Mouse (Mus musculus) small intestine, adult 2 months (tissue): ENCODE data around the gene Wnt7a. TPM values are rescaled to one million over a fixed set of nuclear protein-coding genes. Genes with fewer than 3 reads are reported as not detected.

ENCODE experiments used
- H3K27ac ChIP-seq: fragments of 200-500 bp; 2 replicates; pipeline ENCODE4 v1.5.1; 2012; ENCODE audit warnings: low read depth, low read length, control low read depth, inconsistent platforms; ENCODE audit not compliant: insufficient read depth
- H3K27me3 ChIP-seq: fragments of 200-500 bp; 2 replicates; pipeline ENCODE4 v1.6.1; 2012; ENCODE audit warnings: mild to moderate bottlenecking, moderate library complexity, low read length, inconsistent platforms; ENCODE audit not compliant: control insufficient read depth, insufficient read depth
- H3K36me3 ChIP-seq: fragments of 200-500 bp; 2 replicates; pipeline ENCODE4 v1.6.1; 2012; ENCODE audit warnings: mild to moderate bottlenecking, low read length, control low read depth, inconsistent platforms; ENCODE audit not compliant: control insufficient read depth, insufficient read depth
- H3K4me1 ChIP-seq: fragments of 200-500 bp; 2 replicates; pipeline ENCODE4 v1.6.1; 2012; ENCODE audit warnings: low read length, inconsistent platforms, mixed read lengths; ENCODE audit not compliant: control insufficient read depth, insufficient read depth, insufficient read length
- H3K4me3 ChIP-seq: fragments of 200-500 bp; 2 replicates; pipeline ENCODE4 v1.5.1; 2012; ENCODE audit warnings: low read depth, mild to moderate bottlenecking, control low read depth, inconsistent platforms, low read length, moderate library complexity
- CTCF ChIP-seq: fragments of 200-500 bp; IDR thresholded peaks from 2 replicates; pipeline ENCODE4 v1.5.1; 2012; ENCODE audit warnings: low read depth, mild to moderate bottlenecking, control low read depth, inconsistent platforms, low read length, moderate library complexity, mixed read lengths; ENCODE audit not compliant: insufficient replicate concordance, insufficient read length; ENCODE audit errors: extremely low read depth
- POLR2A ChIP-seq: fragments of 200-500 bp; IDR thresholded peaks from 2 replicates; pipeline ENCODE4 v1.6.1; 2012; ENCODE audit warnings: low read depth, mild to moderate bottlenecking, control low read depth, inconsistent platforms, low read length, moderate library complexity
- WGBS: fragments of 180-500 bp; shearing (Covaris S2); methylation state at CpG from one replicate; pipeline ENCODE4 v1.1.7; 2018; 5-methylcytosine and 5-hydroxymethylcytosine counted together
- polyA plus RNA-seq: library from polyadenylated mRNA; depleted of rRNA; stranded (reverse); fragments of >200 nt; gene quantifications from 2 replicates; pipeline ENCODE4 v1.2.3, GENCODE M21; 2012

Wnt7a gene
- polyA plus RNA-seq, 1 experiment, result not detected

DNA sequence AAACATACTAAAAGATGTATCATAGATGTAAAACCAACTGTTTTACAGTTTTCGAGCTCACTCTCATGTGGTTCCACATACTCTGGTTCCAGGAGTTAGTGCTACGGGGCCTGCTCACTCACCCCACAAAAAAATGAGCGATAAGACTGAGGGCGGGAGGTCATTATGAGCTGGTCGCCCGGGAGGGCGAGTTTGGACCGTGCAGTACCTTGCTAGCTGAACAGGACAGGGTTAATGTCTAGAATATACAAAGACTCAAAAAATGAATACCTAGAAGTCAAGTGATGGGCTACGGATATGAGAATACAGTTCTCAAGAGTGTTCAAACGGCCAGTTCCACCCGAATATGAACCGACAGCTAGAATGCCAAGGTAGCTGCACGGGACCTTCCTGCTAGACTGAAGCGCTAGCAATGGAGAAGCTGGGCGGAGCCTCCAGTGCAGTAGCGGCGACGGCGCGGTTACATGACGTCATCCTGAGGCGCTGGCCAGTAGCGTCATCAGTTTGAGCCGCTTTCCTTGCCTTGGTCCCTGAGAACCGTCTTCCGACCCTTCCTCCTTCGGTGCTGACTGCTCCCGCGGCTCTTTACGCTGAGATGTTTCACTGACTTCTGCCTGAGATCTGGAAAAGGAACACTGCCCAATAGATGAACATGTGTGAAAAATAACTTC is 29.4 kb upstream of the Wnt7a start:
- peak overlapping the region; percentile 63; the same call in 1 of the 2 replicates for H3K27ac ChIP-seq
- H3K36me3 ChIP-seq, result no peaks in the 10 kb centered on the region
- TF ChIP-seq POLR2A (peak; percentile 68; the same call in 1 of the 2 replicates), CTCF (no peak)
- WGBS, result 2% methylated on average over 30 of the region's 30 CpGs
- peak overlapping the region; percentile 70 for H3K4me3 ChIP-seq
- peaks cover 5% of the 10 kb centered on the region; the same call in 1 of the 2 replicates for H3K4me1 ChIP-seq
- H3K27me3 ChIP-seq, result no peaks in the 10 kb centered on the region; the same call in 1 of the 2 replicates

DNA sequence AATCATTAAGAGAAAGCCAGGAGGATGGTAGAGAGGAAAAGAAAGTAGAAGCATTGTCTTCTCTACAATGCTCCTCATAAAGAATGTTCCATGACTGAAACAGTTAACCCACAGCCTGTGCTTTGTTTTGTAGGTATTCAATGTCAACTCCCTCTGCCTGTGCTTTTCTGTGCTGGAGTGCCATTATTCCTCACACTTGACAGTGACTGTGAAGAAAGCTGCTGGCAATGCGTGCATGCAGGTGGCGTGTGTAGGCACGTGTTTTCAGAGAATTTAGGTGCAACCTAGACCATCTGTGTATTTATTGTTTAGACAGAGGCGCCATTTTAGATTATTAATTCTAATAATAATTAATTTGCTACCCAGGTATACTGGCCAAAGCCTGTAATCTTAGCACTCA is 13.0 kb upstream of the Wnt7a start:
- TF ChIP-seq POLR2A, result no peak
- no peak for TF ChIP-seq CTCF

GRCm38 (mm10) chr6:91421629-91422028 is 10.5 kb upstream of the Wnt7a start:
- H3K27ac ChIP-seq, result no peak overlapping the region
- H3K36me3 ChIP-seq, result no peaks in the 10 kb centered on the region
- WGBS, result 63% methylated on average over 4 of the region's 4 CpGs
- H3K4me3 ChIP-seq, result no peak overlapping the region
- H3K4me1 ChIP-seq, result peaks cover 3% of the 10 kb centered on the region; the same call in 1 of the 2 replicates
- TF ChIP-seq CTCF (no peak), POLR2A (no peak)
- H3K27me3 ChIP-seq, result no peaks in the 10 kb centered on the region

More for the DNA sequence above, 13.0 kb upstream of the Wnt7a start:
- Histone ChIP-seq H3K4me1 (peaks cover 3% of the 10 kb centered on the region; the same call in 1 of the 2 replicates), H3K36me3 (no peaks in the 10 kb centered on the region), H3K27me3 (no peaks in the 10 kb centered on the region), H3K27ac (no peak overlapping the region), H3K4me3 (no peak overlapping the region)
- 50% methylated on average over 4 of the region's 4 CpGs for WGBS

DNA sequence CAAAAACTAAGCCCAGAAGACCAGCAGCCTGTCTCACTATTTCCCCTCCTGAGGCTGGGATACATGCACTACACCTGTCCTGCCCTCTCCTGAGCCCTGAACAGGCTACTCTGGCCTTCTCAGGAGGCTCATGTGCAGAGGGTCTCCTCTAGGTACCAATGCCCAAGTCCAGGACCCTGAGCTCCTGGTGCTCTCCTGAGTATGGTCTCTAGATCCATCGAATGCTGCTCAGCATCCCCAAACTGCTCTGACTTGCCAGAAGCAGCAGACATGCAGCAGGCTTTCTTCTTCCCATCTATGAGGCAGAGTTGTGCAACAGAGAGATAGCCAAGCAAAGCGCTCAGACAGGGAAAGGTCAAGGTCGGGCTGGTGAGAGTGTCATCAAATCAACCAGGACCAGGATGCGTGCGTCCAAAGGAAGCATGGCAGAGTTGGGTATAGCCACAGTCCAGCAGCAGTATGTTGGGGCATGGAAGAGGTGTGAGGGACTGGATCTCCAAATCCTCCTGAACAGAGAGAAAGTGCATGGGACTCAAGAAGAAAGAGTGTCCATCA is 6.2 kb upstream of the Wnt7a start:
- Histone ChIP-seq H3K27me3 (no peaks in the 10 kb centered on the region), H3K4me3 (no peak overlapping the region), H3K36me3 (no peaks in the 10 kb centered on the region), H3K27ac (no peak overlapping the region), H3K4me1 (no peaks in the 10 kb centered on the region)
- TF ChIP-seq CTCF (no peak), POLR2A (no peak)
- WGBS, result 65% methylated on average over 5 of the region's 5 CpGs

- 75% methylated on average over 4 of the region's 4 CpGs for WGBS
- no peak for TF ChIP-seq CTCF
- no peak for TF ChIP-seq POLR2A
- no peaks in the 10 kb centered on the region for H3K4me1 ChIP-seq
- H3K4me3 ChIP-seq, result no peak overlapping the region
- H3K27ac ChIP-seq, result no peak overlapping the region
- peaks cover 5% of the 10 kb centered on the region for H3K27me3 ChIP-seq
- no peaks in the 10 kb centered on the region for H3K36me3 ChIP-seq
Observed at GRCm38 (mm10) chr6:91416146-91416545, 5.0 kb upstream of the Wnt7a start.

- WGBS, result 2% methylated on average over 4 of the region's 4 CpGs
- Histone ChIP-seq H3K27me3 (peaks cover 18% of the 10 kb centered on the region), H3K4me3 (no peak overlapping the region), H3K36me3 (no peaks in the 10 kb centered on the region), H3K4me1 (no peaks in the 10 kb centered on the region; the same call in 1 of the 2 replicates), H3K27ac (no peak overlapping the region)
- TF ChIP-seq CTCF (peak; percentile 69; the same call in 1 of the 2 replicates), POLR2A (no peak)
Observed at GRCm38 (mm10) chr6:91414890-91415289, 3.7 kb upstream of the Wnt7a start.

GRCm38 (mm10) chr6:91411369-91411981 is 312 bp upstream of the Wnt7a start:
- peaks cover 35% of the 10 kb centered on the region for H3K27me3 ChIP-seq

More at GRCm38 (mm10) chr6:91411369-91411981, 312 bp upstream of the Wnt7a start:
- Histone ChIP-seq H3K27ac (no peak overlapping the region), H3K36me3 (no peaks in the 10 kb centered on the region), H3K4me1 (no peaks in the 10 kb centered on the region; the same call in 1 of the 2 replicates), H3K4me3 (peak overlapping the region; percentile 53)
- TF ChIP-seq CTCF, result peak; percentile 88
- TF ChIP-seq POLR2A, result no peak
- WGBS, result 1% methylated on average over 41 of the region's 47 CpGs
